Mouse (Mus musculus) adrenal gland, postnatal 10 days (tissue): ENCODE measurements at regions not wholly inside any gene's neighbourhood (a gene's known extent, or its start where the extent isn't known, plus 50 kb on each side); places are given as distances from the start of the nearest gene placed in this dataset.
A peak's percentile ranks its signal among the peaks of the same experiment; 100 is the strongest.

Experiments used
- DNase-seq: peaks from one replicate; pipeline ENCODE4 v3.0.0; 2021; ENCODE audit warnings: mixed read lengths

DNA sequence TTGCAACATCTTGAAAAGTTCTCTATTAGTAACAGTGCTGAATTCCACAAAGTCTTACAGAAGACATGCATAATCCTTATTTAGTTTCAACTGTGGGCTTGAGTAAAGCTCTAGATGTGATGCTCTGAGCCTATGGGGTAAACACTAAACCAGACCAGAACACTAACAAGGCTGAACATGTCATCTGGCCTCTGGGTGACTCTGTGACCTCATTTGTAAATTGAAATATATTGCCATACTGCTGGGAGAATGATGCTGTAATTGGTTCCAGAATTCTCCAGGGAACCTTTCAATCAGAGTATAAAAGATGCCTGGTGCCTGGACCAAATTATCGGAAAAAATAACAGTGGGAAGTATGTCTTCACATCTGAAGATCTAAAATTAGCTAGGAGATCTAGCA, 309.9 kb upstream of the Megf9 start:
- DNase-seq: no peak

DNA sequence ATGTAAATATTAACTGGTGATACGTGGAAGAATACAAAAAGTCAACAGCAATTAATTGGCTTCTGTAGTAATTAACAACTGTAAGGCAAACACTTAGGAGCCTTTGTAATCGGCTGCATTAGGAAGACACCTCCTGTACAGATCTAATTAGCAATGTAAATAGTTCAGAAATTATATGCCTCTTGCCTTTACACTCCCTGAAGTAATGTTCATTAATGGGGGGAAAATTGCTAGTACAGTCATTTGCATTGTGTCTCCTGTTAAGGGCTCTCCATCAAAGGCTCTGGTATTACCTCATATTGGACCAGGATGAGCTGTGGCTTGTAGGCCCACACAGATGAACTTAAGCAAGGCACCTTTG, 276.1 kb upstream of the Megf9 start:
- no peak for DNase-seq

DNA sequence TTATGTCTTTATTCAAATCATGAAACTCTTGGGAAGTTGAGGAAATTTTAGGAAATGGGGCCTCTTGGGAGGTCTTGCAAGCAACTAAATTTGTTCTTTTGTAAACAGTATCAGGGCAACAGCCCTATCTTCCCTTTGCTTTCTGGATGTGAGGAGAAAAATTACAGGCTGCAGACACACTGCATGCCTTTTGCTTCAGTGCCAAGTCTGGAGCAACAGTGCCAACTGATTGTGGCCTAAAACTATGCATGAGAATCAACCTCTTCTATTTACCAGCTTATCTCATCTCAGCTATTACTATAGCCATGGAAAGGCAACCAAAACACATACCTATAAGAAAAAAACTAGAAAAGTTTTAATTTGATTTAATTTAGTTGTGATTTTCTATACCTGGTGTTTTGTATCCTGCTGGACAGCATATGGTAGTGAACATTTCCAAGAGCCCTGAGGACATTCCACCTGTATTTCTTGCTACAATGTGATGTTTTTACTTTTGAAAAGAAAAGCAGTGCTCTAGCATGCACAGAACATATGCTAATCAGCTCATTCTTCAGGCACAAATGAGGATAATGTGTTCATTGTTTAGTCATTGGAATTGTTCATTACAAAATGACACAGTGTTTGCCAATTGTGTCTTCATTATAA, 275.6 kb upstream of the Megf9 start:
- DNase-seq: no peak

DNA sequence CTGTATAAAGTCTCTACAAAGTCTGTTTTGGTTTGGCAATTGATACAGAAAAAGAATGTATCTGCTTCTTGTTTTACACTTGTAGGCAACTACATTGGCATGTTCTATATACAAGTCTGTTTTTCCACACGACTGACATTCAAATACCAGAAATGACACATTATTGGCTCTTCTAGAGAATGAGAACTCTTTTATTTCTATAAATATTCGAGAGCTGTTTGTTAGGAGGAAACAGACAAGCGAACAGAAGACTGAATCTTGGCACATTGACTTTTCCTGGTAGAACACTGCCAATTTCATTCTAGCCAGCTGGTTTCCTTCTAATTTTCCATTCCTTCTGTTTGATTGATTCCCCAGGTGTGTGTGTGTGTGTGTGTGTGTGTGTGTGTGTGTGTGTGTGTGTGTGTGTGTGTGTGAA, 270.1 kb upstream of the Megf9 start:
- no peak for DNase-seq

DNA sequence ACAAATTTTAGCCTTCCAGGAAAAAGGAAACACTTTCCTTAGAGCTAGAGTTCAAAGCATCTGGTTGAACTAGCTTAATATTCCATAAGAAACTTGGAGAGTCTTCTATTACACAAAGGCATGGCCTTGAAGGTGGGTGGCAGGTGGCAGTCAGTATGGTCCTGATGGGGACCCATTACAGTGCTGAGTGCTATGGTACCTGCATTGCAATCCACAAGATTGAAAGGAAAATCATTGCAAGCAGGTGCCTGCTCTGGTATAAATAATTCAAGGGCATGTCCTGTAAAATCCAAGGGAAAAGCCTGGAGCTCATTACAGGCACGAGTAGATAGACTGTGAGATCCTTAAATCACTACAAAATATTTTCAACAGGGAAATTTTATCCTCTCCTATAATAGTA, 263.7 kb upstream of the Megf9 start:
- no peak for DNase-seq

DNA sequence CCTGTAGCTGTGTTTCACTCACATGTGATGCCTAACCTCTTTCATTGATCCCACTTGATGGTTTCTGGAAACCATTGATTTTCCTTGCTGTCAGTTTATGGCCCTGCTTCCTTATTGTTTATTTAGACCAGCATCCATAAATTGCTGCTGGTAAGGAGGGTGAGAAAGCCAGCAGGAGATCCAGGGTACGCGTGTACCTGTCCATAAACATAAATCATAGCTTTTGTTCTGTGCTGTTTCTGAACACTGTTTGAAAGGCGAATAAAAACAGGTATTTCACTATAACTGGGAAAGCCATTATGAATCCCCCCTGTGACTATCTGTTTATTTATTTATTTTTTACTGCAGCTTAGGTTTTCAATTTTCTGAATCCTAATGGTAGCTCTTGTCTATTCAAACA, 263.1 kb upstream of the Megf9 start:
- no peak for DNase-seq

DNA sequence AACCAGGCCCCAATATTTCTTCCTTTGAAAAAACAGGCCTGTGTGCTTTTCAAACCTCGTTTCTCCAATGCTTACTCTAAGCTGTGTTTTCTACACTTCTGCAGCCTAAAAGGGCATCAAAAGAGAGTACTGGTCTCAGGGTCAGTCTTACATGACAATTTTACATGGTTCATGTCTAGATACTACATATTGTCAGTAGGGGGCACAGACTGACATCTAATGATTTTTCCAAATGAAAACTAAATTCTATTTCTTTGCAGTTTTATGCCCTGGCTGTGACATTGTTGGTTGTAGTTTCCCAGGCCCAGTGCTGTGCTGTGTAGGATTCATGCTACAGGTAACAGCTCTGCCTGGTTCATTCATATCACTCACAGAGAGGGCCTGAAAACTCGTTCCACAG, 248.7 kb upstream of the Megf9 start:
- DNase-seq: no peak

DNA sequence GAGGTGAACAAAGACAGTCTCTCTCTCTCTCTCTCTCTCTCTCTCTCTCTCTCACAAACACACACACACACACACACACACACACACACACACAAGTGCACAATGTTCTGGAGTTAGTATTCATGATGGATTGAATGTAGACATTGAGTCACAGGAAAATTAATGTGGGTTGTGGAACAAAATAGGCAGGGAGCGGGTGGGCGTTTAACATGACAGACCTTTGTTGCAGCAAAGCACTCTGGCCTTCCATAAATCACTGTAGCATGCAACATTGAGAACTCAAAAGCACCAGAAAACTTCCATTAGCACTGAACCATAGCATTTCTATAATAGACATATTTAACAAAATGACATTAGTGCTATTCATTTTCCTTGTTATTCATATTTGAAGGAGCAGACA, 246.8 kb upstream of the Megf9 start:
- no peak for DNase-seq

DNA sequence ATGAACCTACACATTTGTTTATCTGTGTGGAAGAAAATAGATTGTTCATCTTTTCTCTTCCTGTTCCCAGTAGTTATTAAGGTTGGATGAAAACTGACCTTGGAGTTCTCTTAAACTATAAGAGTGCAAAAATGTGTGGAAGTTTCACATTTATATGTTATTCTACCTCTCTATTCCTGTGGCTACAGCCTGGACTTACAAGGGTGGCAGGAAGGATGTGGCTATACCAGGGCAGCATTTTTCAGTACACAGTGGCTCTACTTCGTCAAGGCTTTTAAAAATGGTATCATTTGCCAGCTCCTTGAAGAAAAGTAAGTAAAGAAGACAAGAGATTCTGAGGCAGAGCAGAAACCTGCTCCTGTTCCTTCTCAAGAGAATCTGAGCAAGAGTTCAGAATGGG, 241.5 kb upstream of the Megf9 start:
- DNase-seq: no peak

DNA sequence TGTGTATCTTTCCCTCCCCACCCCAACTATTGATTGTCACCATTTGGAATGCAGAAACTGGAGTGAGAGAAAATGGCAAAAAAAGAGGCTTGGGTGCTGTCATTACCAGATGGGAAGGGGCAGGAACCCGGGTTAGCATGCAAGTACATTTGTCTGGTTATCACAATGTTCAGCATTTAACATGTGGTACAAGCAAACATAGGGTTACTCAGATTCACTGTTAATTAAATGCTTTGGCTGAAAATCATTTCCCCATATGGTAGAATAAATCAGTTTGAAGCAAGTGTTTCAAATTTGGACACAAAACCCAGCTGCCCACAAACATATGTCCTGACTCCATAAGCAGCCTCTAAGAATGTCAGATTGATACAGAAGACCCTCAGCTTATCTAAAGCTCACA, 208.6 kb upstream of the Megf9 start:
- no peak for DNase-seq

DNA sequence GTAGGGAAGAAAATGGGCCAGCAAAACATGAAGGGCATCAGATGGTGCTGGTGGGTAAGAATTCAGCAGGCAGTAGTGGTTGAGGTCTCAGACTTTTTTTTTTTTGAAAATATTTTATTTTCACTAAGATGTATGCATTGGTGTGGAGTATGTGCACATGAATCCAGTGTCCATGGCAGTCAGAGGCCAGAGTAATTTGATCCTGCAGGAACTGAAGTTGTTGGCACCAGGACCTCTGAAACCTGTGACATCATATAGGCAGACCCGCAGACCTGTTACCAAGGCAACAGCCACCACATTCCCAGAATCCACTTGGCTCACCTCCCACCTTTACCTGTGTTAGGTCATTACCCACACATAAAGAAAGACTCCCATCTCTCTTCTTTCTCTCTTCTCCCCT, 207.2 kb upstream of the Megf9 start:
- DNase-seq: no peak

DNA sequence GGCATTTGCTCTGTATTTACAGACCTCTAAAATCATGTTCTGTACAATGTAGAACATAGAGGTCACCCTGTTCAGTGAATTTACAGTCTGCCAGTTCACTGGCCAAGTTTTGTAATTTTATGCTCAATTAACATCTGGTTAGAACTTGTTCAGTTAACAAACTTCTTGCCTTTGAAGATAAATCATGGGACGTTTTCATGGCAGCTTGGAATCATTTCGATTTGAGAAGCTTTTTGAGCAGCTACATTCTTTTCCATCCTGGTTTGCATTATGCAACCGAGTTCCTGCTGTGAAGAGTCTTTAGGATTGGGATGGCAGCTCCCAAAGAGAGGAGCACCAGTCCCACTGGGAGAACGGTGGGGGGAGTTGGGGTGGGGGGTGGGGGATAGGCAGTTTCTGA, 206.3 kb upstream of the Megf9 start:
- no peak for DNase-seq

DNA sequence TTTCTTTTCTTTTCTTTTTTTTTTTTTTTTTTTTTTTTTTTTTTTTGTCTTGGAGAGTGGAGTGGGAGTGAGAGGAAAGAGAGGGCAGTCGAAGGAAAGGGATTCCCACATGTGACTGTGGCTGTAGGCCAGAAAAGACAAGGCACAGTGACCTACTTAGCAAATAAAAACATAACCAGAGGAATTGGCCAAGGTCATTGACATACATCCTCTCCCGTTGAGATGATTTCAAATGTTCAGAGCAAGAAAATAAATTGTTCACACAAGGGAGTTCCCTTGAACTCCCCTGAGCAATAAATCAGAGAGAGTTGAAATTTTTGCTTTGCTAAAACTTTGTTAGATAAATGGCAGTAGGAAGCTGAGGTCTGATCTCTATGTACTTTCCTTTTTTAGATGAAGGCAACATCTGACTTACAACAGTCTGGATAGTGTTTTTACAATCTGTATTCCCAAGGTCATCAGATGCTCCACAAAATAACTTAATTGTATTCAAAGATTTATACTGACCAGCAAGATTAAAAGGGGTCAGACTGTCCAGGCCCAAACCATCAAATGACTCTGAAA, 174.4 kb upstream of the Megf9 start:
- DNase-seq: peak; percentile 55

DNA sequence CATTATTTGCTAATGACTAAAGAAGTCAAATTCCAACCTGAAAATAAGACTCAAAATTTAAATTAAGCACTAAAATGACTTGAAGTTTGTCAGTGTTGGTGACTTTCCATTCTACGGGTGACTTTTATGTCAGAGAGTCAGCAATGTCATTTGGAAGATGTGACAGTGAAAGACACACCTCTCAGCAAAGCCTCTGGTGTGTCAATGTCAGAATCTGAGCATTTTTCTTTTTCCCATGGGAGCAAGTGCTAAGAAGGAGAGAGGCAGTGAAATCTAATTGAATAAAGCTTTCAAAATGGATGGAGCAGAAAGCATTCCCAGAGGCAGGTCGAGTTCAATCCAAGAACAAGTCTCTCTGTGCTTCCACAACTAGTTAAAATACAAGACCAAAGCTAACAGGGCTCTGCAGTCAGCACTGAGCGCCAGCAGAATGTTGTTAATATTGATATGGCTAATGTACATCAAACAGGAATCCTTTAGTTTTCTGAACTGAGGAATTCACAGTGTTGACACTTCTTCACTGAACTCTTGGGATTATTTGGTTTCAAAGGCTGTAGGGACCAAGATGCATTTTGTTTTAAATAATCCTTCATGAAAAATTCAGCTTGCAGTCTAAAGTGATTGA, 170.4 kb upstream of the Megf9 start:
- DNase-seq: no peak

DNA sequence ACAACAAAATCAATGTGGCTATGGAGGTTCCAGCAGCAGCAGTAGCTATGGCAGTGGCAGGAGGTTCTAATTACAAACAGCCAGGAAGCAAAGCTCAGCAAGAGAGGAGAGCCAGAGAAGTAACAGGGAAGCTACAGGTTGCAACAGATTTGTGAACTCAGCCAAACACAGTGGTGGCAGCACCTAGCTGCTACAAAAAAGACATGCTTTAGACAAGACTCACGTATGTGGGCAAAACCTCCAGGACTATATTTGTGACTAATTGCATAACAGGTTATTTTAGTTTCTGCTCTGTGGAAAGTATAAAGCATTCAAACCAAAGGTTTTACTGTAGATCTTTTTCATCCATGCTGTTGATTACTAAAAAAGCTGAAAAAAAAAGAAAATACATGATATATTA, 166.1 kb upstream of the Megf9 start:
- no peak for DNase-seq

DNA sequence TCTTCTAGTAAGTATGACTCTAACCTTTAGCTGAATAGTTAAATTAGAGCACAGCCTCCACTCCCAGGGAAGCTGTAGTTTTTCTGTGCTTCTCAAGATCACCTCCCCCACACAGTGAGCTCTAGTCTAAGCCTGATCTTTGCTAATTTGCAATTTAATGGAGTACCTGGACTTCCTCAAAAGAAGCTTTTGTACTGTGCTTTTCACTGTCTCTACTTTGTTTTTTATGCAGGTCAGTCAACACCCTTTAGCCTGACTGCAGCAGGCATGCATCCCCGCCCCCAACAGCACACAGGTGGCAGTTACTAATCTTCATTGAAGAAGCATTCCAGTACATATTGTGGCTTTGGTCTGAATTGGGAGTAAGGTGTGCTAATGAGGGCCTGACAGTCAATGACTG, 129.4 kb upstream of the Megf9 start:
- DNase-seq: no peak

DNA sequence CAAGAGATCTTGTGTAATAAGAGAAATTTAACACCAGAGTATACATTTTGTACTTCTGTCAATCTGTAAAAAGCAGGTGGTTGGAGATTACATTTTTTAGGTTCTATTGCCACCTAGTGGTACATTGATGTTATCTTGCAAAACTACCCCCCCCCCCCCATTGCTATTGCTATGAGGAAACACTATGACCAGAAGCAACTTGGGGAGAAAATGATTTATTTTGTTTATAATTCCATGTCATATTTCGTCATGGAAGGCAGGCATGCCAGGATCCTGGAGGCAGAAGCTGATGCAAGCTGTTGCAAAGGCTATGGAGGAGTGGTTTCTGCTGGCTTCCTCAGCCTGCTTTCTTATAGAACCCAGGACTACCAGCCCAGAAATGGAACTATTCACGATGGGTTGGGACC, 86.6 kb upstream of the Megf9 start:
- DNase-seq: peak; percentile 46

DNA sequence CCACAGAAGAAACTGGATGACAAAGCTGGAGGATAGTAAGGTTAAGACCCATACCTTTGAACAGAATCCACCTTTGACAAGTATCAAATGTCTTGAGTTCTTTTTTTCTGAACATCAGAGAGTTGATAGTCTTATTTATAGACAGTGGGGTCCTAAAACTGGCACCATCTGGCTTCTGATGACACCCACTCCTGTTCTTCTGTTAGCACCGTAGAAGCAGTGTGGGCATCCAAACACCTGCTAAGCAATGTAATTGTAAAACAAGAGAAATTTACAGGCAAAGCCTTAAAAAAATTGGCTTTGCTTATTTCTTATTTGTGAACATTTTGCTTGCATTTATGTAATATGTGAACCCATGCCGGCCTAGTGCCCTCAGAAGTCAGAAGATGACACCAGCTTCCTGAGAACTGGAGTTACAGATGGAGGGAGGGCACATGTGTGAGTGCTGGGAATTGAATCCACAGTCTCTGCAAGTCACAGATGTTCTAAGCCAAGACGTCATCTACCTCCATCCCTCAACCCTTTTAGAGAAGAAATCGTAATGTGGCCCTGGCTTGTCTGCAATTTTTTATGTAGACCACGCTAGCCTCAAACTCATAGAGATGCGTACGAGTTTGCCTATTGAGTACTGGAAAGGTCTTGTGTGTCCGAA, 85.0 kb upstream of the Megf9 start:
- no peak for DNase-seq

DNA sequence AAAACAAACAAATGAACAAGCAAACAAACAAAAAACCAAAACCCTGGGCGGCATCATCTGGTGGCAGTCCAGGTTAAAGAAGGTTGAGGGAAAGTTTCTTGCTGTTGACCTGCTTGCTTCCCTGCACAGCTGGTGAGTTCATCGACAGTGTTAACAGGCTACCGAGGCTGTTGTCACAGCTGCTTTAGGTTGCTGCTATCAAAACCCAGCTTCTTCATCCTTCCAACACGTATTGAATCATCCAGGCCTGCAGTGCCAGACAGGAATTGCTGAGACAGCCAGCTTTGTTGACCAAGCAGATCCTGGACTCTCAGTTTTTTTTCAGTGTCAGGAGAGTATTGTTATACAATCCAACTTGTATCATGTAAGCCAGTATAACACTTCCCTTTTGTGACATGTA, 81.0 kb upstream of the Megf9 start:
- DNase-seq: no peak

DNA sequence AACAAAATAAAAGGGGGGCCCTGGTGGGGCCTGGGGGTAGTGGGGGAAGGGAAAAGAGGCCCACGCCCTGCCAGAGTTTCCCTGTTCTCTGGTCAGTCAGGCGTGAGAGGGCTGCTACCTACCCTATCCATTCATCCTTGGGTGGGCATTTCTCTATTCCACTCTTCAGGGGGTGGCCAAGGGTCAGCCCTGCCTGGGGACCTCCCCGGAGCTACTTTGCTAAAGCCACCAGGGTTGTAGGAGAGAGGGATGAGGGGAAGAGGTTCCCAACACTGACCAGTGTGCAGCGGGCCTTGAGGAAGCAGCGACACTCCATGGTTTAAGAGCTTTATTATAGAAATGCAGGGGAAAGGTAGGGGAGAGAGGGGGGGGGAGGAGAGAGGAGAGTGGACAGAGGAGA, 79.6 kb upstream of the Megf9 start:
- no peak for DNase-seq

DNA sequence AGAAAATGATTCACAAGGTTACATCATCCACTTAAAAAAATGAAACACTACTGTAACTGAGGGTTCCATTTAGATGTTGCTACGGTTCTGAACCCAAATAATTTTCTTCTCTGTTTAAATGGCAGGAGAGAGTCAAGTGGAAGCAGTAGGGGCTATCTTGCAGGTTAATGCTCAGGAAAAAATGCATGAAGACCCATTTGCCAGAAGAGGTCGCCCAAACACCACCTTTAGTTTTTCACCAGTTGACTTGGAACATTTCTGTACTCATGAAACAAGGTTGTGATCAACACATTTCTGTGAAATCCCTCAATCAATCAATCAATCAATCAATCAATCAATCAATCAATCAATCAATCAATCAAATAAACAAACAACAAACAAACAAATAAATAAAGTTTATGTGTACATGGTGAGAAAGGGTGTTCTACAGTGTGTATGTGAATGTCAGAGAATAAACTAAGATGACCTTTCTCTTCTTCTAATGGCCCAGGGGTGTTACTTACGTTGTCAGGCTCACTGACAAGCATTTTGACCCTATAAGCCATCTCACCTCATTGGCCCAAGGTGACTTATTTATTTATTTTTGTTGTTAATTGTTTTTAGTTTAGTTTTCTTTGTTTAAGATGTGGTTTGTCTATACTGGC, 68.5 kb upstream of the Megf9 start:
- peak; percentile 49 for DNase-seq

DNA sequence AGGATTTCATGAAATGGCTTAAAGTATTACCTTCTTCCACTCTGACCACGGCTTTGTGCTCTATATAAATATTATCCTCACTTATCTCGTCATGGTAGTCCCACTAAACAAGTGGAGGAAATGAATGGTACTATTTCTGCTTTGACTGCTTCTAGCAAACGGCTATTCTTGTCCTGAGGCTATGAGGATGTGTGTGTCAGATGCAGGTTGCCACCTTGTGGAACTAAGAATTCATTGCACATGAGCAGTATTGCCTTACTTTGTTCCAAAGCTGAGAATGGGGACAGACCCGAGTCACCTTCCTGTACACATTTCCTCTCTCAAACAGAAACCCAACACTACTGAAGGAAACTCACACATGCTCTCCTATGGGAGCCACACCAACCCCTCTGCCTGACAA, 66.5 kb upstream of the Megf9 start:
- DNase-seq: peak; percentile 16
